Mouse (Mus musculus) liver, embryonic 13.5 days (tissue): ENCODE results near the gene Tfpt. TPM values are rescaled to one million over a fixed set of nuclear protein-coding genes. Genes with fewer than 3 reads are reported as not detected.
"Not testable (repeated sequence)": the region's sequence is repeated elsewhere in the genome, so short reads cannot be mapped to it uniquely, and the experiment has no call there.

ENCODE experiments used
- ATAC-seq: fragments of 200-750 bp; cut with Nextera tagmentation; 2 replicates; pipeline ENCODE4 v1.8.0; 2017; ENCODE audit warnings: low read depth, mild to moderate bottlenecking, moderate number of reproducible peaks, moderate library complexity
- DNase-seq: peaks from one replicate; pipeline ENCODE4 v3.0.0; 2022
- H3K27ac ChIP-seq: fragments of 300-500 bp; sonication (generic); 2 replicates; pipeline ENCODE4 v1.5.1; 2015; ENCODE audit warnings: moderate library complexity, mild to moderate bottlenecking, inconsistent platforms
- H3K27me3 ChIP-seq: fragments of 300-500 bp; sonication (generic); 2 replicates; pipeline ENCODE4 v1.6.1; 2015; ENCODE audit warnings: mild to moderate bottlenecking, inconsistent platforms
- H3K36me3 ChIP-seq: fragments of 300-500 bp; sonication (generic); 2 replicates; pipeline ENCODE4 v1.6.1; 2015; ENCODE audit warnings: mild to moderate bottlenecking, inconsistent platforms
- H3K4me1 ChIP-seq: fragments of 300-500 bp; sonication (generic); replicated peaks from 2 replicates; pipeline ENCODE4 v1.6.1; 2015; ENCODE audit warnings: inconsistent platforms
- H3K4me2 ChIP-seq: fragments of 300-500 bp; sonication (generic); 2 replicates; pipeline ENCODE4 v1.6.1; 2015; ENCODE audit warnings: inconsistent platforms, mild to moderate bottlenecking, moderate library complexity
- H3K4me3 ChIP-seq: fragments of 300-500 bp; sonication (generic); replicated peaks from 2 replicates; pipeline ENCODE4 v1.5.1; 2015; ENCODE audit warnings: mild to moderate bottlenecking, inconsistent platforms
- H3K9ac ChIP-seq: fragments of 300-500 bp; sonication (generic); 2 replicates; pipeline ENCODE4 v1.6.1; 2015; ENCODE audit warnings: mild to moderate bottlenecking, inconsistent platforms
- H3K9me3 ChIP-seq: fragments of 300-500 bp; sonication (generic); replicated peaks from 2 replicates; pipeline ENCODE4 v1.6.1; 2016; ENCODE audit warnings: inconsistent platforms
- WGBS: fragments of 180-500 bp; shearing (Covaris S2); methylation state at CpG from one replicate; pipeline ENCODE4 v1.1.7; 2015; ENCODE audit not compliant: insufficient replicate concordance; 5-methylcytosine and 5-hydroxymethylcytosine counted together
- polyA plus RNA-seq: library from polyadenylated mRNA; unstranded; fragments of >200 nt; fragmentation: Nextera tagmentation; extraction: Ambion mirVana; gene quantifications from 2 replicates; pipeline ENCODE4 v1.2.1, GENCODE M21; 2015

The Tfpt gene
- polyA plus RNA-seq, 1 experiment from 2014 or later = 12.7 TPM

DNA sequence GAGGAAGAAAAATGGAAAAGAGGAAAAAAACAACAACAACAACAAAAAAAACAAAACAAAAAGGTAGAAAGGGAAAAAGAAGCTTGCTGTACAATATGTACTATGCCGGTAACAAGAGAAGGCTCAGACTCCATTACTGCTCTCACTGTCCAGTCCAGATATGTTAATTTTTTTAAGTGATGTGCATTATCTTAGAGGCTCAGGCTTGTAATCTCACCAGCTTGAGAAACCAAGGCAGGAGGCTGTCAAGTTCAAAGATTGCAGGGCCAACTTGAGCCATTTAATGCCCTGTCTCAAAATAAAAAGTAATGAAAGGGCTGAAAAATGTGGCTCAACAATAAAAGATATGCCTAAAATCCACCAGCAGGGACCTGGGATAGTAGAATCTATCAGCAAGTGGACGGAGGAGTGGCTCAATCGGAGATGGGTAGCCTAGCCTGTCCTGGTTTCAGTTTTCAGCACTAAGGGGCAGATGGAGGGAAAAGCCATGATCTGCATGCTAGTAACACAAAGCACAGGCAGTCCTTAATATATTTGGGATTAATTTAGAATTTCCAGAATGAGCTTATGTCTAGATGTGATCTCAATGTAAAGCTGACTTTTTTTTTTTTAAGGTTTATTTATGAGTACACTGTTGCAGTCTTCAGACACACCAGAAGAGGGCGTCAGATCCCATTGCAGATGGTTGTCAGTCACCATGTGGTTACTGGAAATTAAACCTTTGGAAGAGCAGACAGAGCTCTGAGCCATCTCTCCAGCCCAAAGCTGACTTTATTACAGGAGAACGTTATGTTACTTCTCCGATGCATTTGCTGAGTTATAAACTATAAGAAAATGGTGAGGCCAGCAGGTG lies 13.1 kb downstream of the Tfpt start:
- no peaks in the 10 kb centered on the region for H3K9me3 ChIP-seq
- H3K36me3 ChIP-seq = peaks cover 29% of the 10 kb centered on the region
- peak overlapping the region; percentile 71 for H3K4me3 ChIP-seq
- ATAC-seq (peak; percentile 1; the same call in 1 of the 2 replicates), DNase-seq (peak; percentile 34)
- WGBS = 25% methylated on average over 6 of the region's 6 CpGs
- no peak overlapping the region for H3K27ac ChIP-seq
- no peaks in the 10 kb centered on the region for H3K27me3 ChIP-seq
- H3K9ac ChIP-seq = peak overlapping the region; percentile 79; the same call in 1 of the 2 replicates
- H3K4me1 ChIP-seq = peaks cover 29% of the 10 kb centered on the region
- H3K4me2 ChIP-seq = peak overlapping the region; percentile 85

GRCm38 (mm10) chr7:3616057-3616388 lies 13.7 kb downstream of the Tfpt start, which contains the start of gene Oscar:
Gene Oscar, minus strand, starts transcription at chr7:3616157.
- no peaks in the 10 kb centered on the region for H3K27me3 ChIP-seq
- peak within 1 kb of the TSS; percentile 71 for H3K4me3 ChIP-seq
- ATAC-seq (no peak), DNase-seq (no peak)
- 62% methylated on average over 4 of the region's 4 CpGs for WGBS
- peak within 1 kb of the TSS; percentile 85 for H3K4me2 ChIP-seq
- no peaks in the 10 kb centered on the region for H3K9me3 ChIP-seq
- no peak within 1 kb of the TSS for H3K27ac ChIP-seq
- H3K4me1 ChIP-seq = peaks cover 29% of the 10 kb centered on the region
- H3K9ac ChIP-seq = no peak within 1 kb of the TSS
- H3K36me3 ChIP-seq = peaks cover 26% of the 10 kb centered on the region

GRCm38 (mm10) chr7:3614021-3614420 lies 15.7 kb downstream of the Tfpt start:
- Histone ChIP-seq H3K9me3 (no peaks in the 10 kb centered on the region), H3K9ac (no peak overlapping the region), H3K4me3 (no peak overlapping the region), H3K4me1 (peaks cover 27% of the 10 kb centered on the region), H3K36me3 (peaks cover 6% of the 10 kb centered on the region; the same call in 1 of the 2 replicates), H3K4me2 (no peak overlapping the region), H3K27ac (no peak overlapping the region), H3K27me3 (no peaks in the 10 kb centered on the region)
- no peak for ATAC-seq
- DNase-seq = no peak
- 59% methylated on average over 3 of the region's 3 CpGs for WGBS

DNA sequence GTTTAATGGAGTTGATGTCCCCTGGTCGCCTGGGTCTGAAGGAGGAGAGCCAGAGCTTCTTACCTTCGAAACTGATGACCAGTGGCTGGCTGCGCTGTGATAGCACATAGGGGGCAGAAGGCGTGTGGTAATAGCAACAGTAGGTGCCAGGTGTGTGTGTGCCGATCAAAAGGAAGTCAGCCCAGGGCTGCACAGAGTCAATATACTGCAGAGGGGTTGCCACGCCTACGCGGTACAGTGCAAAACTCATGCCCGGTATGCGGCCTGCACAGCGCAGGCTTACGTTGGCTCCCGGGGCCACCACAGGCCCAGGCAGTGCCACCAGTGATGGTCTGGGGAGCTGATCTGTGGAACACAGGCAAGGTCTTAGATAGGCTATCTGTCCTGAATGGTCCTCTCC lies 18.7 kb downstream of the Tfpt start:
- 81% methylated on average over 13 of the region's 13 CpGs for WGBS
- Histone ChIP-seq H3K27ac (no peak overlapping the region), H3K27me3 (no peaks in the 10 kb centered on the region), H3K4me2 (no peak overlapping the region), H3K4me3 (no peak overlapping the region), H3K4me1 (peaks cover 2% of the 10 kb centered on the region), H3K36me3 (no peaks in the 10 kb centered on the region), H3K9ac (no peak overlapping the region), H3K9me3 (no peaks in the 10 kb centered on the region)
- ATAC-seq = peak; percentile 30; the same call in 1 of the 2 replicates
- no peak for DNase-seq

- H3K9ac ChIP-seq = no peak overlapping the region
- 20% methylated on average over 3 of the region's 3 CpGs for WGBS
Measured at GRCm38 (mm10) chr7:3610437-3610836, 19.3 kb downstream of the Tfpt start.

GRCm38 (mm10) chr7:3609082-3609481 lies 20.6 kb downstream of the Tfpt start:
- Histone ChIP-seq H3K9ac (no peak overlapping the region), H3K4me3 (no peak overlapping the region), H3K4me1 (no peaks in the 10 kb centered on the region), H3K36me3 (no peaks in the 10 kb centered on the region), H3K27ac (no peak overlapping the region), H3K4me2 (no peak overlapping the region), H3K9me3 (no peaks in the 10 kb centered on the region), H3K27me3 (no peaks in the 10 kb centered on the region)
- ATAC-seq (no peak), DNase-seq (no peak)
- 37% methylated on average over 3 of the region's 3 CpGs for WGBS

More at GRCm38 (mm10) chr7:3610437-3610836, 19.3 kb downstream of the Tfpt start:
- H3K36me3 ChIP-seq = no peaks in the 10 kb centered on the region
- DNase-seq = no peak
- no peak overlapping the region for H3K4me2 ChIP-seq
- no peak overlapping the region for H3K27ac ChIP-seq
- no peaks in the 10 kb centered on the region for H3K27me3 ChIP-seq
- no peak overlapping the region for H3K4me3 ChIP-seq
- no peaks in the 10 kb centered on the region for H3K9me3 ChIP-seq
- no peaks in the 10 kb centered on the region for H3K4me1 ChIP-seq
- no peak for ATAC-seq

DNA sequence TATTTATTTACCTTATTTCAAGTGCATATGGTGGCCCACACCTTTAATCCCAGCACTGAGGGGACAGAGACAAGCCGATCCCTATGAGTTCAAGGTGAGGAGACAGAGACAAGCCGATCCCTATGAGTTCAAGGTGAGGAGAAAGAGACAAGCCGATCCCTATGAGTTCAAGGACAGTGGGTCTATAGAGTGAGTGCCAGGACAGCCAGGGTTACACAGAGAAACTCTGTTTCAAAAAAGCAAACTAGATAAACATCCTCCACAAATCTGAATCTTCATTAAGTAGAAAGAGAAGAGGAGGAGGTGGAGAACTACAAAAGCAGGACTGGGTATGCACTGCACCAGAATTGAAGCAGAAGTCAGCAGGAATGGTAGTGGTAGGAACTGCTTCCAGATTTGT lies 21.1 kb downstream of the Tfpt start:
- DNase-seq = no peak
- WGBS = 70% methylated on average over 3 of the region's 3 CpGs
- H3K27me3 ChIP-seq = no peaks in the 10 kb centered on the region

DNA sequence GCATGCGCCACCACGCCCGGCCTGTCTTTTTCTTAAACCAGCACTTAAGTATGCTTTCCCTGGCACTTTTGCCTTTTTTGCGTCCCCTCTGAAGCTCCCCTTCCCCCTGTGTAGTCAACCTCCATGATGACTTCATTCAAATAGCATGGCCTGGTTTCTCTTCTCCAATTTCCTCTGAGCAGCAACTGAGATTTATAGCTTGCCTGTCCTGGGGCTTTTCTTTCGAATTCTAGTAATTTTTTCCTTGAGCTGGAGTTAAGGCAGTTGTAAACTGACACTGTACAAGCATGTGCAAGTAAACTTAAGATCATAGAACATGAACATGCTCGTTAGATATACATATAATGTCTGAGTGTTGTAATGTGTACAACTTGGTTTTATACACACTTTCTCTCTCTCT lies 22.3 kb downstream of the Tfpt start:
- Histone ChIP-seq H3K4me3 (no peak overlapping the region), H3K27ac (no peak overlapping the region), H3K4me1 (no peaks in the 10 kb centered on the region), H3K36me3 (no peaks in the 10 kb centered on the region), H3K4me2 (no peak overlapping the region), H3K9me3 (no peaks in the 10 kb centered on the region), H3K9ac (no peak overlapping the region), H3K27me3 (no peaks in the 10 kb centered on the region)
- ATAC-seq (no peak), DNase-seq (no peak)
- WGBS = 62% methylated on average over 6 of the region's 6 CpGs

More for the DNA sequence above, 21.1 kb downstream of the Tfpt start:
- ATAC-seq = no peak
- Histone ChIP-seq H3K9me3 (no peaks in the 10 kb centered on the region), H3K9ac (no peak overlapping the region), H3K27ac (no peak overlapping the region), H3K4me3 (no peak overlapping the region), H3K36me3 (no peaks in the 10 kb centered on the region), H3K4me1 (no peaks in the 10 kb centered on the region), H3K4me2 (no peak overlapping the region)

GRCm38 (mm10) chr7:3606798-3607197 lies 22.9 kb downstream of the Tfpt start:
- 0 out of 2 replicates have a peak, but pooled peaks have one; percentile 57 for ATAC-seq
- H3K27me3 ChIP-seq = no peaks in the 10 kb centered on the region
- DNase-seq = no peak
- H3K9ac ChIP-seq = no peak overlapping the region
- H3K36me3 ChIP-seq = no peaks in the 10 kb centered on the region
- WGBS = 14% methylated on average over 2 of the region's 2 CpGs
- H3K4me3 ChIP-seq = no peak overlapping the region
- no peaks in the 10 kb centered on the region for H3K9me3 ChIP-seq
- no peak overlapping the region for H3K4me2 ChIP-seq
- no peaks in the 10 kb centered on the region for H3K4me1 ChIP-seq
- no peak overlapping the region for H3K27ac ChIP-seq

DNA sequence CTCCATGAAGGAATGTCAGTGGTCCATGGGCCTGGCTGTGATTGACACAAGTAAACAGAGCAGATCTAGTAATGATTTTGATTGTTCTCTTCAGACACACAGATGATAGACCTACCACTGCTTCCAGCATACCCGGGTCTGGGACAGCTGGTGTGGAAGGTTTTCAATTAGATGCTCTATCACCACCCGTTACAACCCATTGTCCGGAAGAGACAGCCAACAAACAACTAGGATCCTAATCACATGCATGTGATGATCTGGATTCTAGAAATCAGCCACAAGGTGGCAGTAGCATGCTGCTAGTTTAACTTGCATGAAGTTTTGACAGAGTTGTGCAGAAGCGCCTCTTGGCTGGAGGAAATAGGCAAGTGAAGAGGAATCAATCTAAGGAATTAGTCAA lies 28.6 kb downstream of the Tfpt start:
- Histone ChIP-seq H3K4me2 (no peak overlapping the region), H3K27ac (no peak overlapping the region), H3K36me3 (no peaks in the 10 kb centered on the region), H3K4me3 (no peak overlapping the region), H3K27me3 (no peaks in the 10 kb centered on the region), H3K9ac (no peak overlapping the region), H3K9me3 (no peaks in the 10 kb centered on the region), H3K4me1 (no peaks in the 10 kb centered on the region)
- WGBS = 8% methylated on average over 4 of the region's 4 CpGs
- ATAC-seq = no peak
- peak; percentile 40 for DNase-seq

DNA sequence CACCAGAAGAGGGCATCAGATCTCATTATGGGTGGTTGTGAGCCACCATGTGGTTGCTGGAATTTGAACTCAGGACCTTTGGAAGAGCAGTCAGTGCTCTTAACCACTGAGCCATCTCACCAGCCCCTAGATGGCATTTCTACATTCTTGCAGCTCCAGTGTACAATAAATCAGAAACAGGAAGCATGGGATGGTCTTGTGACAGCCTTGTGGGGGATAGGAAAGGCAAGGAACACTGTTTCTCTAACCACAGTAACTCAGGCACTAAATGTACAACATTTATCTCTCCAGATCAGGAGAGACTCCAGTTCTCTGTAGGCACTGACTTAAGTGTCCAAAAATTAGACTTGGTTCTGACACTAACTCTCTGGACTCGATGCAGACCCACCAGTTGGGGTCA lies 32.0 kb downstream of the Tfpt start:
- H3K4me3 ChIP-seq, H3K9ac ChIP-seq, ATAC-seq, H3K4me2 ChIP-seq, H3K4me1 ChIP-seq, H3K27me3 ChIP-seq, DNase-seq, H3K9me3 ChIP-seq, H3K27ac ChIP-seq, H3K36me3 ChIP-seq: not testable (repeated sequence)
- WGBS = 25% methylated on average over 1 of the region's 1 CpGs

GRCm38 (mm10) chr7:3595146-3595545 lies 34.6 kb downstream of the Tfpt start:
- Histone ChIP-seq H3K9me3 (no peaks in the 10 kb centered on the region), H3K9ac (peak overlapping the region; percentile 52), H3K27me3 (no peaks in the 10 kb centered on the region), H3K36me3 (no peaks in the 10 kb centered on the region), H3K4me1 (peaks cover 6% of the 10 kb centered on the region), H3K27ac (no peak overlapping the region), H3K4me3 (peak overlapping the region; percentile 44), H3K4me2 (peak overlapping the region; percentile 61)
- 11% methylated on average over 9 of the region's 9 CpGs for WGBS
- peak; percentile 54 for DNase-seq
- ATAC-seq = peak; percentile 87
